Mouse (Mus musculus): ENCODE results near the gene 1700021F05Rik. TPM values are rescaled to one million over a fixed set of nuclear protein-coding genes. Genes with fewer than 3 reads are reported as not detected.

1700021F05Rik gene
- polyA plus RNA-seq, 1 experiment: 10.0 TPM

GRCm38 (mm10) chr10:43518368-43518767 lies 22.4 kb downstream of the 1700021F05Rik start:
- Histone ChIP-seq H3K4me1 (ENCODE audit: control insufficient read depth, insufficient read depth, low read length) (no peaks in the 10 kb centered on the region), H3K4me3 (ENCODE audit: control insufficient read depth, low read depth, low read length) (no peak overlapping the region), H3K27ac (ENCODE audit: control insufficient read depth, insufficient read depth, low read depth, low read length) (no peak overlapping the region), H3K36me3 (ENCODE audit: control insufficient read depth, insufficient read depth, low read length) (no peaks in the 10 kb centered on the region), H3K27me3 (ENCODE audit: control insufficient read depth, insufficient read depth, low read length) (no peaks in the 10 kb centered on the region)
- TF ChIP-seq POLR2A (IDR thresholded peaks at IDR 0.05; ENCODE audit: control insufficient read depth, low read depth, low read length) (no peak), CTCF (IDR thresholded peaks at IDR 0.05; ENCODE audit: control insufficient read depth, insufficient read depth, insufficient replicate concordance, low read depth, low read length) (no peak)

GRCm38 (mm10) chr10:43517836-43518235 lies 23.0 kb downstream of the 1700021F05Rik start:
- Histone ChIP-seq H3K36me3 (ENCODE audit: control insufficient read depth, insufficient read depth, low read length) (no peaks in the 10 kb centered on the region), H3K4me3 (ENCODE audit: control insufficient read depth, low read depth, low read length) (no peak overlapping the region), H3K27me3 (ENCODE audit: control insufficient read depth, insufficient read depth, low read length) (no peaks in the 10 kb centered on the region), H3K4me1 (ENCODE audit: control insufficient read depth, insufficient read depth, low read length) (no peaks in the 10 kb centered on the region), H3K27ac (ENCODE audit: control insufficient read depth, insufficient read depth, low read depth, low read length) (no peak overlapping the region)
- no peak for TF ChIP-seq POLR2A (IDR thresholded peaks at IDR 0.05; ENCODE audit: control insufficient read depth, low read depth, low read length)
- no peak for TF ChIP-seq CTCF (IDR thresholded peaks at IDR 0.05; ENCODE audit: control insufficient read depth, insufficient read depth, insufficient replicate concordance, low read depth, low read length)

GRCm38 (mm10) chr10:43516992-43517660 lies 23.7 kb downstream of the 1700021F05Rik start:
- Histone ChIP-seq H3K36me3 (ENCODE audit: control insufficient read depth, insufficient read depth, low read length) (no peaks in the 10 kb centered on the region), H3K4me1 (ENCODE audit: control insufficient read depth, insufficient read depth, low read length) (no peaks in the 10 kb centered on the region), H3K27ac (ENCODE audit: control insufficient read depth, insufficient read depth, low read depth, low read length) (no peak overlapping the region), H3K4me3 (ENCODE audit: control insufficient read depth, low read depth, low read length) (no peak overlapping the region), H3K27me3 (ENCODE audit: control insufficient read depth, insufficient read depth, low read length) (no peaks in the 10 kb centered on the region)
- no peak for TF ChIP-seq POLR2A (IDR thresholded peaks at IDR 0.05; ENCODE audit: control insufficient read depth, low read depth, low read length)
- no peak for TF ChIP-seq CTCF (IDR thresholded peaks at IDR 0.05; ENCODE audit: control insufficient read depth, insufficient read depth, insufficient replicate concordance, low read depth, low read length)

GRCm38 (mm10) chr10:43512976-43513375 lies 27.8 kb downstream of the 1700021F05Rik start:
- Histone ChIP-seq H3K4me3 (ENCODE audit: control insufficient read depth, low read depth, low read length) (no peak overlapping the region), H3K27ac (ENCODE audit: control insufficient read depth, insufficient read depth, low read depth, low read length) (no peak overlapping the region), H3K36me3 (ENCODE audit: control insufficient read depth, insufficient read depth, low read length) (no peaks in the 10 kb centered on the region), H3K27me3 (ENCODE audit: control insufficient read depth, insufficient read depth, low read length) (no peaks in the 10 kb centered on the region), H3K4me1 (ENCODE audit: control insufficient read depth, insufficient read depth, low read length) (peaks cover 4% of the 10 kb centered on the region; the same call in 1 of the 2 replicates)
- no peak for TF ChIP-seq CTCF (IDR thresholded peaks at IDR 0.05; ENCODE audit: control insufficient read depth, insufficient read depth, insufficient replicate concordance, low read depth, low read length)
- TF ChIP-seq POLR2A (IDR thresholded peaks at IDR 0.05; ENCODE audit: control insufficient read depth, low read depth, low read length): no peak

GRCm38 (mm10) chr10:43509228-43509627 lies 31.6 kb downstream of the 1700021F05Rik start:
- H3K36me3 ChIP-seq (ENCODE audit: control insufficient read depth, insufficient read depth, low read length): no peaks in the 10 kb centered on the region
- H3K27me3 ChIP-seq (ENCODE audit: control insufficient read depth, insufficient read depth, low read length): no peaks in the 10 kb centered on the region
- peaks cover 4% of the 10 kb centered on the region; the same call in 1 of the 2 replicates for H3K4me1 ChIP-seq (ENCODE audit: control insufficient read depth, insufficient read depth, low read length)

GRCm38 (mm10) chr10:43507051-43507450 lies 33.7 kb downstream of the 1700021F05Rik start:
- Histone ChIP-seq H3K4me1 (ENCODE audit: control insufficient read depth, insufficient read depth, low read length) (peaks cover 4% of the 10 kb centered on the region; the same call in 1 of the 2 replicates), H3K36me3 (ENCODE audit: control insufficient read depth, insufficient read depth, low read length) (no peaks in the 10 kb centered on the region), H3K27me3 (ENCODE audit: control insufficient read depth, insufficient read depth, low read length) (no peaks in the 10 kb centered on the region), H3K27ac (ENCODE audit: control insufficient read depth, insufficient read depth, low read depth, low read length) (no peak overlapping the region), H3K4me3 (ENCODE audit: control insufficient read depth, low read depth, low read length) (no peak overlapping the region)
- TF ChIP-seq CTCF (IDR thresholded peaks at IDR 0.05; ENCODE audit: control insufficient read depth, insufficient read depth, insufficient replicate concordance, low read depth, low read length) (no peak), POLR2A (IDR thresholded peaks at IDR 0.05; ENCODE audit: control insufficient read depth, low read depth, low read length) (no peak)

More at GRCm38 (mm10) chr10:43509228-43509627, 31.6 kb downstream of the 1700021F05Rik start:
- no peak overlapping the region for H3K4me3 ChIP-seq (ENCODE audit: control insufficient read depth, low read depth, low read length)
- H3K27ac ChIP-seq (ENCODE audit: control insufficient read depth, insufficient read depth, low read depth, low read length): no peak overlapping the region
- no peak for TF ChIP-seq CTCF (IDR thresholded peaks at IDR 0.05; ENCODE audit: control insufficient read depth, insufficient read depth, insufficient replicate concordance, low read depth, low read length)
- TF ChIP-seq POLR2A (IDR thresholded peaks at IDR 0.05; ENCODE audit: control insufficient read depth, low read depth, low read length): no peak

- no peak overlapping the region for H3K4me3 ChIP-seq (ENCODE audit: control insufficient read depth, low read depth, low read length)
- H3K36me3 ChIP-seq (ENCODE audit: control insufficient read depth, insufficient read depth, low read length): no peaks in the 10 kb centered on the region
- no peak overlapping the region for H3K27ac ChIP-seq (ENCODE audit: control insufficient read depth, insufficient read depth, low read depth, low read length)
- no peaks in the 10 kb centered on the region for H3K4me1 ChIP-seq (ENCODE audit: control insufficient read depth, insufficient read depth, low read length)
- H3K27me3 ChIP-seq (ENCODE audit: control insufficient read depth, insufficient read depth, low read length): no peaks in the 10 kb centered on the region
- no peak for TF ChIP-seq POLR2A (IDR thresholded peaks at IDR 0.05; ENCODE audit: control insufficient read depth, low read depth, low read length)
Measured at GRCm38 (mm10) chr10:43504291-43504690, 36.5 kb downstream of the 1700021F05Rik start.
